Mouse (Mus musculus) kidney, adult 10 weeks (tissue): ENCODE results near the gene Mrps15. TPM values are rescaled to one million over a fixed set of nuclear protein-coding genes. Genes with fewer than 3 reads are reported as not detected.

ENCODE experiments used
- polyA plus RNA-seq: library from polyadenylated mRNA; stranded (reverse); fragments of 350-450 nt; fragmentation: Illumina TruSeq; extraction: RNeasy Lipid Tissue Mini Kit (QIAGEN cat#74804); gene quantifications from one replicate; pipeline ENCODE4 v1.2.3, GENCODE M21; 2014; ENCODE audit warnings: low read depth, low replicate concordance

Mrps15 gene
- 106 TPM for polyA plus RNA-seq

GRCm38 (mm10) chr4:126046851-126047585 is at the start of gene Mrps15:
Mrps15 (plus strand) TSS chr4:126046925.

GRCm38 (mm10) chr4:126024303-126024900 is 22.3 kb upstream of the Mrps15 start, which contains the start of gene Csf3r:
Csf3r (plus strand) TSS chr4:126024550.

DNA sequence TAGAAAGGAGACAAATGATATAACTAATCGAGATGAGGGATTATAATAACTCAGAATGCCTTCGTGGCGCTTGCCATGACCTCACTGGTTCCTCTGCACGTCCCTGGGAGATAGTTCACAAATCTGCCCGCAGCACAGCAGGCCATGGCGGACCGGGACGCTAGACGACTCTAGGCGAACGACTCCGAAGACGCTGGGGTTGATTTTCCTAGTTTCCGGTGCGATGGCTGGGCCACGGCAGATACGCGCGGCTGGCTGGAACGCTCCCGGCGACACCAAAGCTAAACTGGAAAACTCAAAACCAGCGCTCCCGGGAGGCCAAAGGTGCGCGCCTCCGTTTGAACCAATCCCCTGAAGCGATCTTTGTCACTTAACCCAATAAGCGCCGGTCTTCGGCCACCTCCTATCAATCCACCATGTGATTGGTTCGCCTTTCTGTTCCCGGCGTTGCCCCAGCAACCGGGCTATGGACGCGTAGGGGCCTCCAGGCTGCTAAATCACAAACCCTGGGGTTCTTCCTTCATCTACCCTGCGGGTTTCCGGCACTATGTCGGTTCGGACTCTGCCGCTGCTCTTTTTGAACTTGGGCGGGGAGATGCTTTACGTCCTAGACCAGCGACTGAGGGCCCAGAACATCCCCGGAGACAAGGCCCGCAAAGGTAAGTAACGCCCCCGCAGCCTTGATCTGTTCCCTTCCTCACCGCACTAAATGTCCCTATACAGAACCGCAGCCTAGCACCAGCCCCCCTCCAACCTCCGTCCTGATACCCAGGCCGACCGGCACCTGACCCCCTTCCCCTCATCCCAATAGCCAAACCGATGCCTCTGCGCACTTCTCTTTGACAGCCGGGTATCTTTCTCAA is 11.6 kb downstream of the Mrps15 start, which contains the start of gene Oscp1:
Oscp1 (plus strand) TSS at position 432 of the 863 bp plus-strand sequence.

DNA sequence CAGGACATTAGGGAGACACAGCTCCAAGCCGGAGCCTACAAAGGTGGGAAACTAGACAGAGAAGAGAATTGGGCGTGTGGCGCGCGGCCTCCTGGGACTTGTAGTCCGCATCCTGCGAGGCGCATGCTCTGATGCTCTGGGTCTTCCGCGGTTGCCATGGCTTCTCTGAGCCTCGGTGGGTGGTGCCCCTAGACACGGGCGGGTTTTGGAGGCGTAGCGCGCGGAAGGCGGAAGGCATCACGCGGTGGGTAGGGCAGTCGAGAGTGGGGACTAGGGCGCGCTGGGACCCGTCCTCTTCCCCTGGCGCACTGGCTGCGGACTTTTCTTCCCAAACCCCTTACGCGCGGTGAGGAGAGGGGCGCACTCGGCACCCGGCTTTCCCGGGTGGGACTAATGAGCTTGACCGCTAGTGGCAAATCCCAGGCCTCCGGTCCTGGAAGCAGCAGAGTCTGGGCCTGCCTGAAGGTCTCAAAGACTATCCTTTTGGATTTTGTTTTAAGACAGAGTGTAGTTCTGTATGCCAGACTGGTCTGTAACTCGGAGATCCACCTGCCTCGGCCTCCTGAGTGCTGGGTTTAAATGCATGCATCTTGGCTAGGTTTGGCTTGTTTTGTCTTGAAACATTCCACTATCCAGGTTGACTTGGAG is 49.9 kb downstream of the Mrps15 start, which contains the start of gene Lsm10:
Lsm10 (plus strand) TSS at position 160 of the 648 bp plus-strand sequence.

GRCm38 (mm10) chr4:126103590-126104068 is 56.9 kb downstream of the Mrps15 start, which contains the start of gene Stk40:
Stk40 (plus strand) TSS chr4:126103957.

Other genes with a start within 250 kb of the Mrps15 start
- gene Csf3r, start 22.4 kb upstream of the Mrps15 start, polyA plus RNA-seq = not detected
- gene Oscp1, start 11.6 kb downstream of the Mrps15 start, polyA plus RNA-seq = 0.93 TPM
- 3.7 TPM for gene Lsm10, start 49.7 kb downstream of the Mrps15 start, polyA plus RNA-seq
- 2.8 TPM for gene Stk40, start 57.0 kb downstream of the Mrps15 start, polyA plus RNA-seq
- 0.32 TPM for gene Eva1b, start 100.8 kb downstream of the Mrps15 start, polyA plus RNA-seq
- 0.81 TPM for gene Sh3d21, start 116.6 kb downstream of the Mrps15 start, polyA plus RNA-seq
- 109 TPM for gene Thrap3, start 155.8 kb downstream of the Mrps15 start, polyA plus RNA-seq
- gene Map7d1, start 209.4 kb downstream of the Mrps15 start, polyA plus RNA-seq = 1.0 TPM
- 45.3 TPM for gene Trappc3, start 215.4 kb downstream of the Mrps15 start, polyA plus RNA-seq
- 0.16 TPM for gene Col8a2, start 239.9 kb downstream of the Mrps15 start, polyA plus RNA-seq